Mouse (Mus musculus) midbrain, embryonic 13.5 days (tissue): ENCODE data around the gene 4930470P17Rik. TPM values are rescaled to one million over a fixed set of nuclear protein-coding genes. Genes with fewer than 3 reads are reported as not detected.
"Not testable (repeated sequence)": the region's sequence is repeated elsewhere in the genome, so short reads cannot be mapped to it uniquely, and the experiment has no call there.

Source experiments
- ATAC-seq: fragments of 200-750 bp; cut with Nextera tagmentation; 2 replicates; pipeline ENCODE4 v1.8.0; 2017; ENCODE audit warnings: mild to moderate bottlenecking, moderate TSS enrichment, moderate library complexity
- H3K27ac ChIP-seq: fragments of 300-500 bp; sonication (generic); 2 replicates; pipeline ENCODE4 v1.5.1; 2015; ENCODE audit warnings: inconsistent platforms, mild to moderate bottlenecking, moderate library complexity
- H3K27me3 ChIP-seq: fragments of 300-500 bp; sonication (generic); 2 replicates; pipeline ENCODE4 v1.6.1; 2015; ENCODE audit warnings: mild to moderate bottlenecking, inconsistent platforms
- H3K36me3 ChIP-seq: fragments of 300-500 bp; sonication (generic); 2 replicates; pipeline ENCODE4 v1.6.1; 2015; ENCODE audit warnings: mild to moderate bottlenecking, inconsistent platforms
- H3K4me1 ChIP-seq: fragments of 300-500 bp; sonication (generic); replicated peaks from 2 replicates; pipeline ENCODE4 v1.6.1; 2015; ENCODE audit warnings: inconsistent platforms
- H3K4me2 ChIP-seq: fragments of 300-500 bp; sonication (generic); replicated peaks from 2 replicates; pipeline ENCODE4 v1.6.1; 2015; ENCODE audit warnings: moderate library complexity, mild to moderate bottlenecking, inconsistent platforms
- H3K4me3 ChIP-seq: fragments of 300-500 bp; sonication (generic); replicated peaks from 2 replicates; pipeline ENCODE4 v1.5.1; 2015; ENCODE audit warnings: mild to moderate bottlenecking, inconsistent platforms
- H3K9ac ChIP-seq: fragments of 300-500 bp; sonication (generic); replicated peaks from 2 replicates; pipeline ENCODE4 v1.6.1; 2015; ENCODE audit warnings: mild to moderate bottlenecking, inconsistent platforms
- H3K9me3 ChIP-seq: fragments of 300-500 bp; sonication (generic); 2 replicates; pipeline ENCODE4 v1.6.1; 2016; ENCODE audit warnings: mild to moderate bottlenecking, inconsistent platforms
- WGBS: fragments of 180-500 bp; shearing (Covaris S2); methylation state at CpG from one replicate; pipeline ENCODE4 v1.1.7; 2015; 5-methylcytosine and 5-hydroxymethylcytosine counted together
- polyA plus RNA-seq: library from polyadenylated mRNA; unstranded; fragments of >200 nt; fragmentation: Nextera tagmentation; extraction: Ambion mirVana; gene quantifications from 2 replicates; pipeline ENCODE4 v1.2.1, GENCODE M21; 2015

Gene 4930470P17Rik
- polyA plus RNA-seq, result not detected in 2 replicates

- Histone ChIP-seq H3K4me3 (no peak within 1 kb of the TSS), H3K27me3 (no peaks in the 10 kb centered on the region), H3K4me2 (no peak within 1 kb of the TSS), H3K4me1 (no peaks in the 10 kb centered on the region), H3K9ac (no peak within 1 kb of the TSS), H3K27ac (no peak within 1 kb of the TSS), H3K9me3 (no peaks in the 10 kb centered on the region; the same call in 1 of the 2 replicates), H3K36me3 (no peaks in the 10 kb centered on the region)
- no peak for ATAC-seq
- WGBS, result 68% methylated on average over 9 of the region's 9 CpGs
Observed at GRCm38 (mm10) chr2:170601917-170602316, at the start of gene 4930470P17Rik. TSS of gene 4930470P17Rik (minus strand) at chr2:170602017.

DNA sequence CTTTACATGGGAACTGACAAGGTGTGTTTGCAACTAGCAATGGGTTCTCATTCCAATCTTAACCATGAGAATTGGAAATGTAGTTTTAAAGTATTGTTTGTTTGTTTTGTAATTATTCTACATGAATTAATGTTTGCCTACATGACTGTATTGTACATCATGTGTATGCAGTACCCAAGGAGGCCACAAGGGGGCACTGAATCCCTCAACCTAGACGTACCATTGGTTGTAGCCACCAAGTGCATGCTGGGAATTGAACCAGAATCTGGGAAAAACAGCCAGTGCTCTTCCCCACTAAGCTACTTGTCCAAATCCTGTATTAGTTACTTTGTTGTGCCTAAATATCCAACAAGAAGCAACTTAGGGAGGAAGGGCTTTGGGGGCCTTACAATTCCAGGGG, 49.7 kb upstream of the 4930470P17Rik start:
- Histone ChIP-seq H3K4me3 (no peak overlapping the region), H3K4me2 (no peak overlapping the region), H3K27me3 (no peaks in the 10 kb centered on the region), H3K9ac (no peak overlapping the region), H3K27ac (no peak overlapping the region), H3K9me3 (peaks cover 4% of the 10 kb centered on the region; the same call in 1 of the 2 replicates), H3K36me3 (no peaks in the 10 kb centered on the region), H3K4me1 (peaks cover 10% of the 10 kb centered on the region)
- no peak for ATAC-seq
- 93% methylated on average over 1 of the region's 1 CpGs for WGBS

GRCm38 (mm10) chr2:170648542-170648941, 46.7 kb upstream of the 4930470P17Rik start:
- no peak overlapping the region for H3K27ac ChIP-seq
- H3K4me3 ChIP-seq, result no peak overlapping the region
- no peak overlapping the region for H3K4me2 ChIP-seq
- H3K4me1 ChIP-seq, result peaks cover 5% of the 10 kb centered on the region
- no peaks in the 10 kb centered on the region for H3K27me3 ChIP-seq
- no peak overlapping the region for H3K9ac ChIP-seq
- no peaks in the 10 kb centered on the region for H3K36me3 ChIP-seq
- ATAC-seq, result no peak
- H3K9me3 ChIP-seq, result peaks cover 4% of the 10 kb centered on the region; the same call in 1 of the 2 replicates
- WGBS, result 84% methylated on average over 11 of the region's 11 CpGs

- H3K9me3 ChIP-seq, result no peaks in the 10 kb centered on the region
- ATAC-seq, result no peak
- no peak overlapping the region for H3K4me3 ChIP-seq
- H3K36me3 ChIP-seq, result no peaks in the 10 kb centered on the region
- WGBS, result 95% methylated on average over 6 of the region's 6 CpGs
- H3K4me2 ChIP-seq, result no peak overlapping the region
- H3K27me3 ChIP-seq, result no peaks in the 10 kb centered on the region
- H3K4me1 ChIP-seq, result peaks cover 18% of the 10 kb centered on the region
- H3K27ac ChIP-seq, result no peak overlapping the region
- H3K9ac ChIP-seq, result no peak overlapping the region
Observed at GRCm38 (mm10) chr2:170646201-170646600, 44.4 kb upstream of the 4930470P17Rik start.

GRCm38 (mm10) chr2:170642338-170642806, 40.6 kb upstream of the 4930470P17Rik start:
- Histone ChIP-seq H3K4me3 (no peak overlapping the region), H3K4me1 (peaks cover 34% of the 10 kb centered on the region), H3K36me3 (no peaks in the 10 kb centered on the region), H3K4me2 (no peak overlapping the region), H3K27me3 (no peaks in the 10 kb centered on the region), H3K9ac (no peak overlapping the region), H3K9me3 (no peaks in the 10 kb centered on the region), H3K27ac (peak overlapping the region; percentile 74)
- peak; percentile 74 for ATAC-seq
- 7% methylated on average over 4 of the region's 4 CpGs for WGBS

GRCm38 (mm10) chr2:170640281-170640680, 38.5 kb upstream of the 4930470P17Rik start:
- H3K27me3 ChIP-seq, result no peaks in the 10 kb centered on the region
- H3K9me3 ChIP-seq, result no peaks in the 10 kb centered on the region
- WGBS, result 86% methylated on average over 11 of the region's 11 CpGs
- no peak for ATAC-seq
- no peaks in the 10 kb centered on the region for H3K36me3 ChIP-seq
- no peak overlapping the region for H3K4me3 ChIP-seq
- peaks cover 38% of the 10 kb centered on the region for H3K4me1 ChIP-seq
- H3K9ac ChIP-seq, result no peak overlapping the region
- no peak overlapping the region for H3K27ac ChIP-seq
- H3K4me2 ChIP-seq, result no peak overlapping the region

DNA sequence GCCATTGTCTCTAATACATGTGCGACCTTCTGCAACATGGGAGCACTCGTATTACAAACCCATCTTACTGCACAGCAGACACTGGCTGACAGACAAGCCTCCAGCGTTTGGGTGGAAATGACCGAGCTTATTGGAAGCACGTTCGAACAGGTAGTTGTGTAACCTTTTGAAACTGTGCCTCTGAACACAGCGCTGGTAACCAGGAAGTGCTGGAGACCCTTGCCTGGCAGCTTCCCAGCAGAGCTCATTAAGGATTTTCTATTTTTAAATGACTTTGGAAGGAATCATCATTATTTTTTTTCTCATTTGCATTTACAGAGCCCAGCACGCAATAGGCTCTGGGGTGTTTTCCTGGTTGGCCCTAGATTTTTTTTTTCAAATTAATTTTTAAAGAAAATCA, 36.9 kb upstream of the 4930470P17Rik start:
- 0 out of 2 replicates have a peak overlapping the region, but pooled peaks have one; percentile 1 for H3K27ac ChIP-seq
- peaks cover 38% of the 10 kb centered on the region for H3K4me1 ChIP-seq
- no peak overlapping the region for H3K9ac ChIP-seq
- H3K36me3 ChIP-seq, result no peaks in the 10 kb centered on the region
- H3K4me2 ChIP-seq, result no peak overlapping the region
- H3K27me3 ChIP-seq, result no peaks in the 10 kb centered on the region
- H3K9me3 ChIP-seq, result no peaks in the 10 kb centered on the region
- 68% methylated on average over 8 of the region's 8 CpGs for WGBS
- ATAC-seq, result no peak
- no peak overlapping the region for H3K4me3 ChIP-seq

DNA sequence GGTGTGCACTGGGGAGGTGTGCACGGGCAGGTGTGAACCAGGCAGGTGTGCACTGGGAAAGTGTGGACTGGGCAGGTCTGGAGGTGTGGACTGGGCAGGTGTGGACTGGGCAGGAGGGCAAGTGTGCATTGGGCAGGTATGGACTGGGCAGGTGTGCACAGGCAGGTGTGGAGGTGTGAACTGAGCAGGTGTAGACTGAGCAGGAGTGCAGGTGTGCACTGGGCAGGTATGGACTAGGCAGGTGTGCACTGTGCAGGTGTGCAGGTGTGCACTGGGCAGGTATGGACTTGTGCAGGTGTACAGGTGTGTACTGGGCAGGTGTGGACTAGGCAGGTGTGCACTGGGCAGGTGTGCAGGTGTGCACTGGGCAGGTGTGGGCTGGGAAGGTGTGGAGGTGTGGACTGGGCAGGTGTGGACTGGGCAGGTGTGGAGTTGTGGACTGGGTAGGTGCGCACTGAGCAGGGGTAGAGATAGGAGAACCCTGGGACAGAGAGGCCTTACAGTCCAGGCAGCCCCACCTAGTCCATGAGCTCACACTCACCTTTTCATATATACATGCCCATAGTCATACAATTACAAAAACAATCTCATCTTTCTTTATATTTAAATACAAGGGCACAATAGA, 31.3 kb upstream of the 4930470P17Rik start:
- no peaks in the 10 kb centered on the region for H3K9me3 ChIP-seq
- no peaks in the 10 kb centered on the region for H3K27me3 ChIP-seq
- ATAC-seq, result peak; percentile 52
- H3K27ac ChIP-seq, result no peak overlapping the region
- H3K4me1 ChIP-seq, result peaks cover 4% of the 10 kb centered on the region; the same call in 1 of the 2 replicates
- H3K4me3 ChIP-seq, result no peak overlapping the region
- no peaks in the 10 kb centered on the region for H3K36me3 ChIP-seq
- no peak overlapping the region for H3K9ac ChIP-seq
- WGBS, result 95% methylated on average over 2 of the region's 2 CpGs
- H3K4me2 ChIP-seq, result no peak overlapping the region

- no peaks in the 10 kb centered on the region for H3K36me3 ChIP-seq
- H3K9me3 ChIP-seq, result no peaks in the 10 kb centered on the region
- peaks cover 4% of the 10 kb centered on the region; the same call in 1 of the 2 replicates for H3K4me1 ChIP-seq
- H3K4me2 ChIP-seq, result no peak overlapping the region
- H3K27me3 ChIP-seq, result no peaks in the 10 kb centered on the region
- no peak overlapping the region for H3K4me3 ChIP-seq
- no peak for ATAC-seq
- no peak overlapping the region for H3K9ac ChIP-seq
- H3K27ac ChIP-seq, result no peak overlapping the region
Observed at GRCm38 (mm10) chr2:170632386-170632785, 30.6 kb upstream of the 4930470P17Rik start.

DNA sequence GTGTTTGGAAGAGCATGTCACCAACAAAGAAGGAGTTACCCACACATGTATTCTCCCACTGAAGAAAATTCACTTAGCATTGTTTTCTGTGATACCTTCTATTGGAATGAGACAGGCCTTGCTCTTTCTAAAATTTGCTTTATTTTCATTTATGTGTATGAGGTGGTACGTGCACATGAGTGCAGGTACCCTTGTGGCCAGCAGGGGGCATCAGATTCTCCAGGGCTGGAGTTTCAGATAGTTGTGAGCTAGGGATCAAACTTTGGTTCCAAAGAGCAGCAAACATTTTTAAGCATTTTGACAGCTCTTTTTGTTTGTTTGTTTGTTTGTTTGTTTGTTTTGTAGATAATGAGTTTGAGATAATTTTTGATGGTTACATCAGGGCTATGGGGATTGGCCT, 29.6 kb upstream of the 4930470P17Rik start:
- H3K4me2 ChIP-seq, result no peak overlapping the region
- no peak for ATAC-seq
- H3K4me3 ChIP-seq, result no peak overlapping the region
- H3K36me3 ChIP-seq, result no peaks in the 10 kb centered on the region
- H3K27ac ChIP-seq, result no peak overlapping the region
- H3K9me3 ChIP-seq, result no peaks in the 10 kb centered on the region
- no peaks in the 10 kb centered on the region for H3K27me3 ChIP-seq
- H3K4me1 ChIP-seq, result peaks cover 4% of the 10 kb centered on the region; the same call in 1 of the 2 replicates
- 95% methylated on average over 1 of the region's 1 CpGs for WGBS
- no peak overlapping the region for H3K9ac ChIP-seq

DNA sequence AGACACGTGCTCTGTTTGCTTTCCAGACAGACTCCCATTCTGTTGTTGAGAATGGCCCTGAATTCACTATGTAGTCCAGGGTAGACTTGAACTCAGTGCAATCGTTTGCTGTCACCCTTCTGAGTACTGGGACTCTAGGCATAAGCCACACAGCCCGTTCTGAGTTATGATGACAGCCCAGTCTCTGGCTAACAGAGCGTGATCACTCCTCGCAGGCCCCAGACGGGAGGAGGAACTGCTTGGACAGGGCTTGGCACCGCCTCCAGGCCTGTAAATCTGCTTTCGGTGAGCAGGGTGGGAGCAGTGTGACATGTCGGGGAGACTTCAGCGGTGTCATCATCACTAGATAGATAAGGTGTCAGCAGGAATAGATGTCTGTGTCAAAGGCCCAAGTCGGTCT, 28.7 kb upstream of the 4930470P17Rik start:
- WGBS, result 87% methylated on average over 11 of the region's 11 CpGs
- H3K27me3 ChIP-seq, result no peaks in the 10 kb centered on the region
- H3K9me3 ChIP-seq, result no peaks in the 10 kb centered on the region
- no peak overlapping the region for H3K27ac ChIP-seq
- no peak overlapping the region for H3K9ac ChIP-seq
- ATAC-seq, result no peak
- no peak overlapping the region for H3K4me3 ChIP-seq
- no peak overlapping the region for H3K4me2 ChIP-seq
- H3K4me1 ChIP-seq, result no peaks in the 10 kb centered on the region; the same call in 1 of the 2 replicates
- no peaks in the 10 kb centered on the region for H3K36me3 ChIP-seq

DNA sequence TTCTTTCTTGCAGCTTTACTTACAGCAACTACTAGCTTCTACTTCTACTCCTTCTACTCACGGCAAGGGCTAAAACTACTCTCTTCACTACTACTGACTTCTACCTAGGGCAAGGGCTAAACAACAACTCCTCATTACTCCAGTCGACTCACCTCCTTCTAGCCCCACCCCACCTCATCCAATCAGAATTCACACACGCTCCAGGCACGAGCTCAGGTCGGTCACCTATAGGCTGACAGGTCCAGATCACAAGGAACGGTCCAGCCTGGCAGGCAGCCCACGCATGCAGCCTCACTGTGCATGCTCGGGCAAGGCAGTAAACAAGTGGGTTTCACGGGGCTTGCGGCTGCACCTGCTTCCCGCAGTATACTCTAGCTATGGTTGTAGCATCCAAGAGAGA, 26.2 kb upstream of the 4930470P17Rik start:
- not testable (repeated sequence) for H3K9me3 ChIP-seq, H3K4me3 ChIP-seq

More for the DNA sequence above, 26.2 kb upstream of the 4930470P17Rik start:
- WGBS, result 93% methylated on average over 11 of the region's 11 CpGs
- H3K27ac ChIP-seq, H3K27me3 ChIP-seq, H3K4me2 ChIP-seq, H3K36me3 ChIP-seq, ATAC-seq, H3K4me1 ChIP-seq, H3K9ac ChIP-seq: not testable (repeated sequence)
